Mouse (Mus musculus) MEL (cell line): ENCODE results near the gene Foxn2. TPM values are rescaled to one million over a fixed set of nuclear protein-coding genes. Genes with fewer than 3 reads are reported as not detected.

Experiments
- DNase-seq: peaks from one replicate; pipeline ENCODE4 v3.0.0; 2011; ENCODE audit warnings: low read depth, low spot score
- H3K27ac ChIP-seq: 2 replicates; pipeline ENCODE4 v1.5.1; 2012; ENCODE audit warnings: low read depth, mild to moderate bottlenecking, control low read depth, low read length, moderate library complexity; ENCODE audit not compliant: control insufficient read depth
- H3K27me3 ChIP-seq, 2 experiments: fragments of 150-350 bp in 1 of 2; sonication (generic) in 1 of 2; 2 replicates each; pipeline ENCODE4 v1.6.1; 2012; ENCODE audit warnings: low read length in 2 of 2, mild to moderate bottlenecking in 2 of 2, improper control_type of control experiment in 1 of 2, moderate library complexity in 1 of 2; ENCODE audit not compliant: insufficient read depth in 2 of 2, control insufficient read depth in 1 of 2
- H3K36me3 ChIP-seq, 2 experiments: 2 replicates each; pipeline ENCODE4 v1.6.1; 2012 to 2014; ENCODE audit warnings: low read length in 2 of 2, improper control_type of control experiment in 1 of 2, inconsistent platforms in 1 of 2, mild to moderate bottlenecking in 1 of 2; ENCODE audit not compliant: insufficient read depth in 2 of 2, control insufficient read depth in 1 of 2
- H3K4me1 ChIP-seq, 2 experiments: fragments of 150-350 bp in 1 of 2; sonication (generic) in 1 of 2; 2 replicates each; pipeline ENCODE4 v1.6.1; 2012; ENCODE audit warnings: low read length in 2 of 2, improper control_type of control experiment in 1 of 2, mild to moderate bottlenecking in 1 of 2; ENCODE audit not compliant: insufficient read depth in 2 of 2, control insufficient read depth in 1 of 2
- H3K4me3 ChIP-seq, 2 experiments: fragments of 150-350 bp in 1 of 2; sonication (generic) in 1 of 2; 2 replicates each; pipeline ENCODE4 v1.5.1; 2012; ENCODE audit warnings: low read depth in 2 of 2, low read length in 2 of 2, mild to moderate bottlenecking in 2 of 2, moderate library complexity in 2 of 2, control low read depth in 1 of 2, improper control_type of control experiment in 1 of 2; ENCODE audit not compliant: control insufficient read depth in 1 of 2, insufficient read depth in 1 of 2
- H3K79me2 ChIP-seq: 2 replicates; pipeline ENCODE4 v1.6.1; 2012; ENCODE audit warnings: mild to moderate bottlenecking, low read length, moderate library complexity; ENCODE audit not compliant: control insufficient read depth, poor library complexity, insufficient read depth
- H3K9ac ChIP-seq: 2 replicates; pipeline ENCODE4 v1.6.1; 2012; ENCODE audit warnings: low read depth, mild to moderate bottlenecking, control low read depth, low read length, moderate library complexity; ENCODE audit not compliant: control insufficient read depth, poor library complexity, severe bottlenecking
- H3K9me3 ChIP-seq: fragments of 150-350 bp; sonication (generic); replicated peaks from 2 replicates; pipeline ENCODE4 v1.6.1; 2012; ENCODE audit warnings: mild to moderate bottlenecking, low read length, improper control_type of control experiment, moderate library complexity; ENCODE audit not compliant: insufficient read depth
- BHLHE40 ChIP-seq: IDR thresholded peaks from 2 replicates; pipeline ENCODE4 v1.6.1; 2012; ENCODE audit warnings: low read depth, mild to moderate bottlenecking, inconsistent platforms, low read length, improper control_type of control experiment, borderline replicate concordance
- CHD1 ChIP-seq: IDR thresholded peaks from 2 replicates; pipeline ENCODE4 v1.6.1; 2012; ENCODE audit warnings: low read depth, mild to moderate bottlenecking, inconsistent platforms, low read length, improper control_type of control experiment
- CTCF ChIP-seq, 3 experiments: IDR thresholded peaks in 2 of 3; conservative IDR thresholded peaks in 1 of 3; 2 replicates each; pipeline ENCODE4 v1.5.1; 2011 to 2012; ENCODE audit warnings: low read length in 3 of 3, low read depth in 2 of 3, mild to moderate bottlenecking in 2 of 3, improper control_type of control experiment in 1 of 3, inconsistent platforms in 1 of 3, mixed read lengths in 1 of 3, moderate library complexity in 1 of 3; ENCODE audit not compliant: control insufficient read depth in 1 of 3, insufficient read depth in 1 of 3, poor library complexity in 1 of 3, severe bottlenecking in 1 of 3
- E2F4 ChIP-seq: IDR thresholded peaks from 2 replicates; pipeline ENCODE4 v1.6.1; 2011; ENCODE audit warnings: low read depth, low read length, improper control_type of control experiment, borderline replicate concordance
- ELF1 ChIP-seq: IDR thresholded peaks from 2 replicates; pipeline ENCODE4 v1.6.1; 2014; ENCODE audit warnings: low read depth, mild to moderate bottlenecking, inconsistent platforms, low read length, improper control_type of control experiment, moderate library complexity
- EP300 ChIP-seq, 2 experiments: IDR thresholded peaks; 2 replicates each; pipeline ENCODE4 v1.6.1; 2011; ENCODE audit warnings: improper control_type of control experiment in 2 of 2, low read length in 2 of 2, low read depth in 1 of 2, mild to moderate bottlenecking in 1 of 2
- ETS1 ChIP-seq: IDR thresholded peaks from 2 replicates; pipeline ENCODE4 v1.6.1; 2012; ENCODE audit warnings: low read depth, mild to moderate bottlenecking, inconsistent platforms, low read length, improper control_type of control experiment, moderate library complexity
- GABPA ChIP-seq: IDR thresholded peaks from 2 replicates; pipeline ENCODE4 v1.6.1; 2012; ENCODE audit warnings: low read depth, mild to moderate bottlenecking, inconsistent platforms, low read length, improper control_type of control experiment, moderate library complexity
- GATA1 ChIP-seq: IDR thresholded peaks from 2 replicates; pipeline ENCODE4 v1.6.1; 2011; ENCODE audit warnings: low read depth, low read length, improper control_type of control experiment
- HCFC1 ChIP-seq: IDR thresholded peaks from 2 replicates; pipeline ENCODE4 v1.6.1; 2012; ENCODE audit warnings: low read depth, mild to moderate bottlenecking, inconsistent platforms, low read length, improper control_type of control experiment, moderate library complexity
- JUND ChIP-seq: IDR thresholded peaks from 2 replicates; pipeline ENCODE4 v1.6.1; 2011; ENCODE audit warnings: low read depth, mild to moderate bottlenecking, improper control_type of control experiment, low read length
- KAT2A ChIP-seq: conservative IDR thresholded peaks from 2 replicates; pipeline ENCODE4 v1.6.1; 2012; ENCODE audit warnings: low read depth, low read length, improper control_type of control experiment, inconsistent platforms
- MAFK ChIP-seq: IDR thresholded peaks from 2 replicates; pipeline ENCODE4 v1.6.1; 2011; ENCODE audit warnings: low read depth, mild to moderate bottlenecking, low read length, improper control_type of control experiment, borderline replicate concordance
- MAZ ChIP-seq: IDR thresholded peaks from 2 replicates; pipeline ENCODE4 v1.6.1; 2012; ENCODE audit warnings: low read depth, mild to moderate bottlenecking, inconsistent platforms, low read length, improper control_type of control experiment
- MEF2A ChIP-seq: IDR thresholded peaks from 2 replicates; pipeline ENCODE4 v1.6.1; 2014; ENCODE audit warnings: low read depth, mild to moderate bottlenecking, inconsistent platforms, low read length, improper control_type of control experiment; ENCODE audit not compliant: poor library complexity, insufficient replicate concordance, severe bottlenecking; ENCODE audit errors: extremely low read depth
- MXI1 ChIP-seq: IDR thresholded peaks from 2 replicates; pipeline ENCODE4 v1.6.1; 2011; ENCODE audit warnings: mild to moderate bottlenecking, low read depth, low read length, improper control_type of control experiment
- MYB ChIP-seq: IDR thresholded peaks from 2 replicates; pipeline ENCODE4 v1.6.1; 2011; ENCODE audit warnings: mild to moderate bottlenecking, low read depth, low read length, improper control_type of control experiment
- MYC ChIP-seq: IDR thresholded peaks from 2 replicates; pipeline ENCODE4 v1.6.1; 2011; ENCODE audit warnings: low read depth, mild to moderate bottlenecking, low read length, improper control_type of control experiment, moderate library complexity
- NELFE ChIP-seq: IDR thresholded peaks from 2 replicates; pipeline ENCODE4 v1.6.1; 2011; ENCODE audit warnings: low read depth, low read length, improper control_type of control experiment
- POLR2A ChIP-seq, 2 experiments: IDR thresholded peaks; 2 replicates each; pipeline ENCODE4 v1.6.1; 2011 to 2012; ENCODE audit warnings: low read length in 2 of 2, mild to moderate bottlenecking in 2 of 2, control low read depth in 1 of 2, improper control_type of control experiment in 1 of 2, low read depth in 1 of 2, moderate library complexity in 1 of 2; ENCODE audit not compliant: control insufficient read depth in 1 of 2, insufficient read depth in 1 of 2, poor library complexity in 1 of 2
- POLR2AphosphoS5 ChIP-seq: IDR thresholded peaks from 2 replicates; pipeline ENCODE4 v1.6.1; 2012; ENCODE audit warnings: low read depth, borderline replicate concordance, mild to moderate bottlenecking, inconsistent platforms, low read length, moderate library complexity, mixed read lengths
- RAD21 ChIP-seq: IDR thresholded peaks from 2 replicates; pipeline ENCODE4 v1.6.1; 2011; ENCODE audit warnings: mild to moderate bottlenecking, low read depth, low read length, improper control_type of control experiment
- SMC3 ChIP-seq: IDR thresholded peaks from 2 replicates; pipeline ENCODE4 v1.6.1; 2011; ENCODE audit warnings: low read depth, low read length, improper control_type of control experiment
- TBP ChIP-seq: IDR thresholded peaks from 2 replicates; pipeline ENCODE4 v1.8.0; 2011; ENCODE audit warnings: low read depth, low read length, improper control_type of control experiment
- UBTF ChIP-seq: IDR thresholded peaks from 2 replicates; pipeline ENCODE4 v1.6.1; 2012; ENCODE audit warnings: low read depth, mild to moderate bottlenecking, inconsistent platforms, low read length, improper control_type of control experiment, moderate library complexity, borderline replicate concordance; ENCODE audit not compliant: insufficient read depth
- USF2 ChIP-seq, 2 experiments: IDR thresholded peaks; 2 replicates each; pipeline ENCODE4 v1.6.1; 2011 to 2012; ENCODE audit warnings: improper control_type of control experiment in 2 of 2, low read length in 2 of 2, borderline replicate concordance in 1 of 2, inconsistent platforms in 1 of 2, low read depth in 1 of 2, mild to moderate bottlenecking in 1 of 2; ENCODE audit not compliant: insufficient read depth in 1 of 2
- ZC3H11A ChIP-seq: IDR thresholded peaks from 2 replicates; pipeline ENCODE4 v1.6.1; 2012; ENCODE audit warnings: low read depth, mild to moderate bottlenecking, inconsistent platforms, low read length, improper control_type of control experiment
- ZNF384 ChIP-seq: IDR thresholded peaks from 2 replicates; pipeline ENCODE4 v1.6.1; 2012; ENCODE audit warnings: low read depth, mild to moderate bottlenecking, inconsistent platforms, low read length, improper control_type of control experiment
- polyA plus RNA-seq, 2 experiments: library from polyadenylated mRNA; stranded (reverse) in 1 of 2; unstranded in 1 of 2; fragments of >175 nt in 1 of 2; fragments of >200 nt in 1 of 2; gene quantifications; 2 replicates each; pipeline versions ENCODE4 v1.2.1 to v1.2.4; 2012; ENCODE audit warnings: low replicate concordance in 2 of 2, low read depth in 1 of 2; ENCODE audit not compliant: insufficient read length in 2 of 2, insufficient read depth in 1 of 2, missing spikeins in 1 of 2
- total RNA-seq: library from RNA; depleted of rRNA; stranded (reverse); fragments of 300-350 nt; gene quantifications from 2 replicates; pipeline ENCODE4 v1.2.3, GENCODE M21; 2012

The Foxn2 gene
- total and polyA plus RNA-seq, 3 experiments, result 20.0 to 133 (median 21.7) TPM

DNA sequence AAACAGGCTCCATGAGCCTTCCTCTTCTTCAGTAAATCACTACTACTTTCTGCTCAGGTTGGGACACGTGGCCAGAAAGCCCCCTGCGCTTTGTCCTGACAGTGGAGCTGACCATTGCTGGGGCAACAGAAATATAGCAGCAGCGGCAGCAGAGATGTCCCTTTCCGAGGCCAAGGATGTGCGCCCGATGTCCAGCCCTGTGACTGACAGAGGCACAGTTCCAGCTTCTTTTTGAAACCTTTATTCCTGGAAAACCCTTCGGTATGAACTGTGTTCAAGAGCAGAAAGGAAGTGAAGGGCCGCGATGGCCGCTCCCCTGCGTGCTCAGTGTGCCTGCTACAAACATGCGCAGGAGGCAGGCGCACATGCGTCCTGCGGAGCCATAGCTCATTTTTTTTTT lies 65.4 kb downstream of the Foxn2 start:
- DNase-seq, result no peak
- Histone ChIP-seq H3K36me3 (peaks cover 0 to 2% of the 10 kb centered on the region in 2 experiments; a peak in 1 of 4 replicates), H3K79me2 (no peaks in the 10 kb centered on the region)
- TF ChIP-seq E2F4 (no peak), SMC3 (no peak), POLR2A (IDR thresholded peaks at IDR 0.05; ENCODE audit: control insufficient read depth in 1 of 2, insufficient read depth in 1 of 2, low read depth in 1 of 2, low read length in 2 of 2, poor library complexity in 1 of 2) (no peak), MXI1 (no peak), GABPA (no peak), CHD1 (no peak), ZNF384 (no peak), BHLHE40 (no peak), KAT2A (no peak), CTCF (IDR thresholded peaks at IDR 0.05 in 2 of 3, conservative IDR thresholded peaks at IDR 0.05 in 1 of 3; ENCODE audit: control insufficient read depth in 1 of 3, insufficient read depth in 1 of 3, low read depth in 2 of 3, low read length in 3 of 3, poor library complexity in 1 of 3, severe bottlenecking in 1 of 3) (no peak), MYC (no peak), UBTF (no peak), JUND (no peak), MAFK (no peak), ETS1 (no peak), EP300 (IDR thresholded peaks at IDR 0.05; ENCODE audit: low read depth in 1 of 2, low read length in 2 of 2) (no peak), POLR2AphosphoS5 (no peak), GATA1 (no peak)
- TF ChIP-seq, all 39 proteins: peak for 0
- Histone ChIP-seq H3K27ac (no peak overlapping the region), H3K4me3 (no peak overlapping the region), H3K27me3 (no peaks in the 10 kb centered on the region), H3K9ac (no peak overlapping the region), H3K9me3 (no peaks in the 10 kb centered on the region), H3K4me1 (peaks cover 0 to 3% of the 10 kb centered on the region in 2 experiments; a peak in 2 of 4 replicates)

DNA sequence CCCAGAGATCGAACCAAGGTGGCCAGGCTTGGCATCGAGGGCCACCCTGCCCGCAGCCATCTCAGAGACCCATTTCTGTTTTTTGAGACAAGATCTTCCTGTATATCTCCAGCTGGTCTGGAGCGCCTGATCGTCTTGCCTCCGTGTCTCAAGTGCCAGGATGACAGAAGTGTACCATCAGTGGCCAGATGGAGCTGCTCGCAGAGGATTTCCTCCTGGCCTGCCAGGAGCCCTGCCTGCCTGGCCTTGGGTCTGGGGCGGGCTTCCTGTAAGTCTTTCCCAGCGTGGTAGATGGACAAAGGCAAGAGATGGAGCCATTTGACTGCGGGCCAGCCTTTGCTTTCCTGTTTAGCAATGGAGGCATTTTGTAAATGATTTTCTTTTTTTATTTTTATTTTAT lies 66.9 kb downstream of the Foxn2 start:
- no peaks in the 10 kb centered on the region for H3K9me3 ChIP-seq
- H3K9ac ChIP-seq, result no peak overlapping the region
- TF ChIP-seq E2F4, result no peak
- TF ChIP-seq RAD21, result no peak
- no peak for TF ChIP-seq ZC3H11A
- TF ChIP-seq ELF1, result no peak
- TF ChIP-seq HCFC1, result no peak
- no peak for TF ChIP-seq NELFE
- no peak for TF ChIP-seq MYB
- TF ChIP-seq MEF2A, result no peak
- no peak for TF ChIP-seq SMC3
- TF ChIP-seq POLR2A (IDR thresholded peaks at IDR 0.05; ENCODE audit: control insufficient read depth in 1 of 2, insufficient read depth in 1 of 2, low read depth in 1 of 2, low read length in 2 of 2, poor library complexity in 1 of 2), result no peak
- no peak for TF ChIP-seq UBTF
- no peak for TF ChIP-seq MYC
- TF ChIP-seq USF2 (IDR thresholded peaks at IDR 0.05; ENCODE audit: borderline replicate concordance in 1 of 2, insufficient read depth in 1 of 2, low read depth in 1 of 2, low read length in 2 of 2), result no peak
- TF ChIP-seq ETS1, result no peak
- TF ChIP-seq TBP, result no peak
- TF ChIP-seq MXI1, result no peak
- TF ChIP-seq GATA1, result no peak
- no peak for TF ChIP-seq MAZ
- TF ChIP-seq JUND, result no peak
- TF ChIP-seq CTCF (IDR thresholded peaks at IDR 0.05 in 2 of 3, conservative IDR thresholded peaks at IDR 0.05 in 1 of 3; ENCODE audit: control insufficient read depth in 1 of 3, insufficient read depth in 1 of 3, low read depth in 2 of 3, low read length in 3 of 3, poor library complexity in 1 of 3, severe bottlenecking in 1 of 3), result no peak
- no peak overlapping the region for H3K27ac ChIP-seq
- H3K4me3 ChIP-seq, result no peak overlapping the region
- peaks cover 0 to 3% of the 10 kb centered on the region in 2 experiments; a peak in 2 of 4 replicates for H3K4me1 ChIP-seq
- H3K36me3 ChIP-seq, result peaks cover 0 to 2% of the 10 kb centered on the region in 2 experiments; a peak in 1 of 4 replicates
- DNase-seq, result no peak
- H3K27me3 ChIP-seq, result no peaks in the 10 kb centered on the region
- no peaks in the 10 kb centered on the region for H3K79me2 ChIP-seq
